Mouse (Mus musculus) heart, adult 2 months (tissue): ENCODE results near the gene Arih1.

Experiments
- CTCF ChIP-seq: fragments of 200-600 bp; IDR thresholded peaks from 2 replicates; pipeline ENCODE4 v1.8.1; 2022; ENCODE audit warnings: antibody characterized with exemption, mild to moderate bottlenecking, moderate library complexity
- EP300 ChIP-seq: fragments of 200-500 bp; IDR thresholded peaks from 2 replicates; pipeline ENCODE4 v1.6.1; 2011; ENCODE audit warnings: low read depth, low read length, control low read depth; ENCODE audit not compliant: insufficient read depth

- TF ChIP-seq CTCF = no peak
- no peak for TF ChIP-seq EP300
Measured at GRCm38 (mm10) chr9:59486076-59486518, 321 bp downstream of the Arih1 start.
